In the genomic region with DNA sequence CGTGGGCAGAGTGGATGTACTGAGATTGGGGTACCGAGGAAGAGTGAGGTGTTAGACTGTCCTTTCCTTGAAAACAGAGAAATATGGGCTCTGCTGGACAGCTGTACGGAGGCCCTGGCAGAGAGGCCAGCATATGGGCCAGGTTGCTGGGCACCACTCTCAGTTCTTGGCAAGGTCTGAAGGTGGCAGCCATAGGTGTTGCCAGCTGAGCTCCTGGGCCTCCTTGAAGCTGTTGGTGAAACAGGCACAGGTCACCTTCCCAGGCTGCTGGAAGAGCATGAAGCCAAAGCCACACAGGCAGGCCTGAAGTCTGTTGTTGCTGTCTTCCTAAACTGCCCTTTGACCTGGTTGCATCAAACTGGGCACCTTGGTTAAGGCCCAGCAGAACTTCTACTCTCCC, we compare ENCODE assay signal across 21 mouse cellular contexts. TPM values are rescaled to one million over a fixed set of nuclear protein-coding genes. Genes with fewer than 3 reads are reported as not detected.
"Had no signal": no experiment of that assay in that cellular context is flagged by ENCODE, and none has a peak within 500 bp of the region (broad histone marks: within the 10 kb centered on the region; RNA-seq: fewer than 3 reads in every experiment).

No protein-coding gene starts in this region.

- H3K4me2 ChIP-seq: lung, embryonic 14.5 days; midbrain, embryonic 12.5 days; neural tube, embryonic 13.5 days; neural tube, embryonic 15.5 days had no signal

- H3K9me3 ChIP-seq: midbrain, embryonic 10.5 days; midbrain, embryonic 12.5 days; neural tube, embryonic 13.5 days; neural tube, embryonic 15.5 days had no signal

- DNase-seq: midbrain, embryonic 14.5 days; right cerebral cortex, adult 18-20 months; right cerebral cortex, postnatal 25 days; right cerebral cortex, postnatal 4 days; spleen, adult 18-20 months; thymus, adult 18-20 months had no signal

- H3K9ac ChIP-seq: lung, embryonic 14.5 days; midbrain, embryonic 12.5 days; neural tube, embryonic 13.5 days; neural tube, embryonic 15.5 days had no signal

- H3K36me3 ChIP-seq: midbrain, embryonic 10.5 days; midbrain, embryonic 12.5 days; neural tube, embryonic 13.5 days; neural tube, embryonic 15.5 days had no signal

- H3K4me3 ChIP-seq: midbrain, embryonic 10.5 days; midbrain, embryonic 12.5 days; myocyte; neural tube, embryonic 13.5 days; neural tube, embryonic 15.5 days had no signal

- H3K27ac ChIP-seq: midbrain, embryonic 10.5 days; midbrain, embryonic 12.5 days; neural tube, embryonic 13.5 days; neural tube, embryonic 15.5 days had no signal

- ATAC-seq: midbrain, embryonic 16.5 days had no signal

RNA-seq across cellular contexts. Expression of a gene that starts 11.6 kb away (rescaled TPM):
- total RNA-seq: megakaryocyte, adult 5-6 weeks had no signal

RNA-seq across cellular contexts. Expression of a gene that starts 12.4 kb away (rescaled TPM):
- total RNA-seq: megakaryocyte, adult 5-6 weeks; megakaryocyte-erythroid progenitor cell, adult 5-6 weeks had no signal

RNA-seq across cellular contexts. Expression of a gene that starts 55.5 kb away (rescaled TPM):
- total RNA-seq: megakaryocyte, adult 5-6 weeks; megakaryocyte-erythroid progenitor cell, adult 5-6 weeks had no signal
- polyA plus RNA-seq: lung, embryonic 14.5 days; lung, embryonic 16.5 days; midbrain, embryonic 10.5 days; myocyte; neural tube, embryonic 11.5 days; small intestine, adult 2 months; stomach, embryonic 14.5 days; stomach, embryonic 16.5 days; thymus, postnatal 0 days had no signal
